Mouse (Mus musculus) hindbrain, embryonic 10.5 days (tissue): ENCODE results near the gene Olfr325. TPM values are rescaled to one million over a fixed set of nuclear protein-coding genes. Genes with fewer than 3 reads are reported as not detected.

ENCODE experiments used
- DNase-seq: peaks from one replicate; pipeline ENCODE4 v3.0.0-alpha.2; 2017; ENCODE audit warnings: low spot score
- H3K27ac ChIP-seq: fragments of 300-500 bp; sonication (generic); 2 replicates; pipeline ENCODE4 v1.5.1; 2016; ENCODE audit warnings: mild to moderate bottlenecking, moderate library complexity
- H3K27me3 ChIP-seq: fragments of 300-500 bp; sonication (generic); 2 replicates; pipeline ENCODE4 v1.6.1; 2016; ENCODE audit warnings: mild to moderate bottlenecking; ENCODE audit not compliant: poor library complexity, insufficient read depth, severe bottlenecking
- H3K36me3 ChIP-seq: fragments of 300-500 bp; sonication (generic); 2 replicates; pipeline ENCODE4 v1.6.1; 2016; ENCODE audit warnings: mild to moderate bottlenecking, moderate library complexity
- H3K4me1 ChIP-seq: fragments of 300-500 bp; sonication (generic); replicated peaks from 2 replicates; pipeline ENCODE4 v1.6.1; 2016; ENCODE audit warnings: mild to moderate bottlenecking
- H3K4me3 ChIP-seq: fragments of 300-500 bp; sonication (generic); 2 replicates; pipeline ENCODE4 v1.5.1; 2016; ENCODE audit warnings: mild to moderate bottlenecking, moderate library complexity
- H3K9me3 ChIP-seq: fragments of 300-500 bp; sonication (generic); 2 replicates; pipeline ENCODE4 v1.6.1; 2016; ENCODE audit warnings: mild to moderate bottlenecking, moderate library complexity
- WGBS: fragments of 180-500 bp; shearing (Covaris S2); methylation state at CpG from one replicate; pipeline ENCODE4 v1.1.7; 2016; 5-methylcytosine and 5-hydroxymethylcytosine counted together
- polyA plus RNA-seq: library from polyadenylated mRNA; unstranded; fragments of >200 nt; fragmentation: Nextera tagmentation; extraction: Ambion mirVana; gene quantifications from 2 replicates; pipeline ENCODE4 v1.2.1, GENCODE M21; 2016

Olfr325 gene
- polyA plus RNA-seq, 1 experiment from 2014 or later: not detected

GRCm38 (mm10) chr11:58605228-58605627 is 27.7 kb downstream of the Olfr325 start:
- 89% methylated on average over 3 of the region's 3 CpGs for WGBS

GRCm38 (mm10) chr11:58606177-58606919 is 28.8 kb downstream of the Olfr325 start:
- H3K4me3 ChIP-seq: no peak overlapping the region
- no peak for DNase-seq
- no peaks in the 10 kb centered on the region; the same call in 1 of the 2 replicates for H3K4me1 ChIP-seq
- H3K27me3 ChIP-seq: no peaks in the 10 kb centered on the region
- WGBS: 89% methylated on average over 12 of the region's 12 CpGs
- H3K9me3 ChIP-seq: no peaks in the 10 kb centered on the region
- no peak overlapping the region for H3K27ac ChIP-seq
- no peaks in the 10 kb centered on the region for H3K36me3 ChIP-seq

More at GRCm38 (mm10) chr11:58605228-58605627, 27.7 kb downstream of the Olfr325 start:
- Histone ChIP-seq H3K4me3 (no peak overlapping the region), H3K27me3 (no peaks in the 10 kb centered on the region), H3K36me3 (no peaks in the 10 kb centered on the region), H3K27ac (no peak overlapping the region), H3K4me1 (no peaks in the 10 kb centered on the region; the same call in 1 of the 2 replicates), H3K9me3 (no peaks in the 10 kb centered on the region)
- no peak for DNase-seq

GRCm38 (mm10) chr11:58607030-58607429 is 29.5 kb downstream of the Olfr325 start:
- no peaks in the 10 kb centered on the region; the same call in 1 of the 2 replicates for H3K4me1 ChIP-seq
- H3K36me3 ChIP-seq: no peaks in the 10 kb centered on the region
- DNase-seq: no peak
- H3K4me3 ChIP-seq: no peak overlapping the region
- H3K27ac ChIP-seq: no peak overlapping the region
- H3K27me3 ChIP-seq: no peaks in the 10 kb centered on the region
- WGBS: 84% methylated on average over 6 of the region's 6 CpGs
- no peaks in the 10 kb centered on the region for H3K9me3 ChIP-seq

GRCm38 (mm10) chr11:58613359-58613758 is 35.8 kb downstream of the Olfr325 start:
- 86% methylated on average over 3 of the region's 3 CpGs for WGBS
- Histone ChIP-seq H3K4me1 (peaks cover 6% of the 10 kb centered on the region), H3K36me3 (no peaks in the 10 kb centered on the region)

GRCm38 (mm10) chr11:58614526-58614925 is 37.0 kb downstream of the Olfr325 start:
- no peak for DNase-seq
- Histone ChIP-seq H3K36me3 (no peaks in the 10 kb centered on the region), H3K27me3 (no peaks in the 10 kb centered on the region), H3K4me3 (no peak overlapping the region), H3K4me1 (peaks cover 16% of the 10 kb centered on the region), H3K27ac (no peak overlapping the region), H3K9me3 (no peaks in the 10 kb centered on the region)

More at GRCm38 (mm10) chr11:58613359-58613758, 35.8 kb downstream of the Olfr325 start:
- Histone ChIP-seq H3K4me3 (no peak overlapping the region), H3K27me3 (no peaks in the 10 kb centered on the region), H3K27ac (no peak overlapping the region), H3K9me3 (no peaks in the 10 kb centered on the region)
- DNase-seq: no peak

GRCm38 (mm10) chr11:58615975-58616374 is 38.4 kb downstream of the Olfr325 start, which contains the start of gene 2210407C18Rik:
Gene 2210407C18Rik, minus strand, starts transcription at chr11:58616075.
- H3K4me1 ChIP-seq: peaks cover 16% of the 10 kb centered on the region; the same call in 1 of the 2 replicates
- WGBS: 91% methylated on average over 4 of the region's 4 CpGs
- no peak within 1 kb of the TSS for H3K27ac ChIP-seq
- no peak for DNase-seq
- no peak within 1 kb of the TSS for H3K4me3 ChIP-seq
- H3K9me3 ChIP-seq: no peaks in the 10 kb centered on the region
- no peaks in the 10 kb centered on the region for H3K27me3 ChIP-seq
- H3K36me3 ChIP-seq: no peaks in the 10 kb centered on the region

- Histone ChIP-seq H3K4me3 (no peak overlapping the region), H3K27ac (no peak overlapping the region), H3K4me1 (peaks cover 19% of the 10 kb centered on the region; the same call in 1 of the 2 replicates), H3K36me3 (no peaks in the 10 kb centered on the region), H3K27me3 (no peaks in the 10 kb centered on the region), H3K9me3 (no peaks in the 10 kb centered on the region)
- WGBS: 73% methylated on average over 3 of the region's 3 CpGs
- no peak for DNase-seq
Measured at GRCm38 (mm10) chr11:58618369-58618768, 40.8 kb downstream of the Olfr325 start.

GRCm38 (mm10) chr11:58618793-58619192 is 41.3 kb downstream of the Olfr325 start:
- Histone ChIP-seq H3K4me1 (peaks cover 23% of the 10 kb centered on the region; the same call in 1 of the 2 replicates), H3K27ac (no peak overlapping the region), H3K9me3 (no peaks in the 10 kb centered on the region), H3K36me3 (no peaks in the 10 kb centered on the region), H3K27me3 (no peaks in the 10 kb centered on the region), H3K4me3 (no peak overlapping the region)
- no peak for DNase-seq
- 57% methylated on average over 6 of the region's 6 CpGs for WGBS

GRCm38 (mm10) chr11:58626146-58626545 is 48.6 kb downstream of the Olfr325 start:
- WGBS: 64% methylated on average over 4 of the region's 4 CpGs
- Histone ChIP-seq H3K9me3 (no peaks in the 10 kb centered on the region), H3K36me3 (no peaks in the 10 kb centered on the region), H3K4me3 (no peak overlapping the region), H3K27me3 (no peaks in the 10 kb centered on the region; the same call in 1 of the 2 replicates), H3K27ac (no peak overlapping the region), H3K4me1 (peaks cover 13% of the 10 kb centered on the region; the same call in 1 of the 2 replicates)
- no peak for DNase-seq

- Histone ChIP-seq H3K36me3 (no peaks in the 10 kb centered on the region), H3K9me3 (no peaks in the 10 kb centered on the region), H3K4me3 (no peak within 1 kb of the TSS), H3K4me1 (0 out of 2 replicates have a peak, but pooled peaks cover 4% of the 10 kb centered on the region), H3K27me3 (no peaks in the 10 kb centered on the region; the same call in 1 of the 2 replicates), H3K27ac (no peak within 1 kb of the TSS)
- 82% methylated on average over 5 of the region's 5 CpGs for WGBS
- DNase-seq: no peak
Measured at GRCm38 (mm10) chr11:58630401-58630800, 52.9 kb downstream of the Olfr325 start, which contains the start of gene Olfr323. Gene Olfr323, minus strand, starts transcription at chr11:58630501.

Other genes starting within 250 kb of the Olfr325 start
- 28.4 and 30.4 TPM in 2 replicates for gene Zfp672, start 247.4 kb upstream of the Olfr325 start, polyA plus RNA-seq
- gene Sh3bp5l, start 247.0 kb upstream of the Olfr325 start, polyA plus RNA-seq: 50.7 and 52.0 TPM in 2 replicates
- gene Lypd8, start 198.7 kb upstream of the Olfr325 start, polyA plus RNA-seq: not detected in 2 replicates
- not detected in 2 replicates for gene 1810065E05Rik, start 156.6 kb upstream of the Olfr325 start, polyA plus RNA-seq
- not detected in 2 replicates for gene Gm12253, start 145.2 kb upstream of the Olfr325 start, polyA plus RNA-seq
- gene Lypd9, start 124.8 kb upstream of the Olfr325 start, polyA plus RNA-seq: not detected in 2 replicates
- gene Olfr30, start 115.5 kb upstream of the Olfr325 start, polyA plus RNA-seq: not detected in 2 replicates
- not detected in 2 replicates for gene Olfr332, start 85.2 kb upstream of the Olfr325 start, polyA plus RNA-seq
- not detected in 2 replicates for gene Olfr331, start 75.2 kb upstream of the Olfr325 start, polyA plus RNA-seq
- not detected in 2 replicates for gene Olfr330, start 42.9 kb upstream of the Olfr325 start, polyA plus RNA-seq
- gene Olfr329-ps, start 31.3 kb upstream of the Olfr325 start, polyA plus RNA-seq: not detected in 2 replicates
- not detected in 2 replicates for gene Olfr328, start 22.1 kb upstream of the Olfr325 start, polyA plus RNA-seq
- gene Olfr224, start 7.2 kb upstream of the Olfr325 start, polyA plus RNA-seq: not detected in 2 replicates
- gene Olfr324, start 17.4 kb downstream of the Olfr325 start, polyA plus RNA-seq: not detected in 2 replicates
- gene 2210407C18Rik, start 38.3 kb downstream of the Olfr325 start, polyA plus RNA-seq: not detected in 2 replicates
- not detected in 2 replicates for gene Olfr323, start 52.8 kb downstream of the Olfr325 start, polyA plus RNA-seq
- 0.54 and 0.60 TPM in 2 replicates for gene Trim58, start 62.7 kb downstream of the Olfr325 start, polyA plus RNA-seq
- gene Olfr322, start 81.1 kb downstream of the Olfr325 start, polyA plus RNA-seq: not detected in 2 replicates
- not detected in 2 replicates for gene Olfr320, start 103.4 kb downstream of the Olfr325 start, polyA plus RNA-seq
- not detected in 2 replicates for gene Olfr319, start 121.4 kb downstream of the Olfr325 start, polyA plus RNA-seq
- gene Olfr318, start 146.3 kb downstream of the Olfr325 start, polyA plus RNA-seq: not detected in 2 replicates
- gene Olfr317, start 161.5 kb downstream of the Olfr325 start, polyA plus RNA-seq: not detected in 2 replicates
- gene Olfr316, start 175.0 kb downstream of the Olfr325 start, polyA plus RNA-seq: not detected in 2 replicates
- not detected in 2 replicates for gene Olfr315, start 195.5 kb downstream of the Olfr325 start, polyA plus RNA-seq
- not detected in 2 replicates for gene Olfr314, start 205.2 kb downstream of the Olfr325 start, polyA plus RNA-seq
- gene Fam183b, start 224.2 kb downstream of the Olfr325 start, polyA plus RNA-seq: 8.4 and 19.1 TPM in 2 replicates
- gene Olfr313, start 237.3 kb downstream of the Olfr325 start, polyA plus RNA-seq: not detected in 2 replicates